Mouse (Mus musculus): Measurements from ENCODE around the gene Sox13. TPM values are rescaled to one million over a fixed set of nuclear protein-coding genes. Genes with fewer than 3 reads are reported as not detected.
A peak's percentile ranks its signal among the peaks of the same experiment; 100 is the strongest.
"Not testable (repeated sequence)": the region's sequence is repeated elsewhere in the genome, so short reads cannot be mapped to it uniquely, and the experiment has no call there.

Sox13 gene
- polyA plus RNA-seq, 1 experiment = 30.1 TPM

DNA sequence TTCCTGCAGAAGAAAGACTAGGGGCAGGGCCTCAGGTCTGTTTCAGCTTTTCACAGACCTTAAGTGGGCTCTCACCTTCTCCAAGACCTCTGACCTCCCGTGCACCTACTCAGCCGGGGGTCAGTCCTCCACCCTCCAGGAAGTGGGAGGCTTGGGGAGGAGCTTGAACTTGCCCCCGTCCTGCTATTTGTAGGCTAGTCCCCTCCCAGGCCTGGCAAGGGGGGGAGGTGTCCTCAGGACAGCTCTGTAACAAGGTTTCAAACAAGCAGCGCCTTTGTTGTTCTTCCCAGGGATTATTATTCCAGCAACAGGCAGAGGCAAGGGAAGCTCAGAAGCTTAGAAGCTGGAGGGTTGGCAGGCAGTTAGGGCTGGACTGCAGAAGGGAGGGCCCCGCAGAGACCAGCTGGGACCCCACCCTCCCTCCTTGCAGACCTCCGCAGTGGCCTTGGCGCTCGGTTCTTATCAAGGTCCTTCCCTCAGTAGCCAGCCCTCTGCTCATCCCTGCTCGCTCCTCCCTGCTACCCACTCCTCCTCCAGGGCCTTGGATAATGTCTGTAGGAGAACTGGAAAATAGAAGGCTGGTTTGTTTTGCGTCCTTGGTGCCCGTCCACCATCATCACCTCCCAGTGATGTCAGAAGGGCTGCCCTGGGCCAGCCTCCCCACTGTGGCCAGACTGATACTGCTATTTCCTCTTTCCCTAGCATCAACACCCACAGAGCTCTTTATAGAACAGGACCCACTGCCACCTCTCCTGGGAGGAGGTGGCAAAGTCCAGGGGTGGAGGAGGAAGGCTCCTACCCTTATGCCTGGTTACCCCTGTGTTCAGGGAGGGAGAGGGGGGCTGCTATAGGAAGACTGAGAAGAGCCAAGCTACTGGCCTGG lies 56.3 kb downstream of the Sox13 start:
- no peak for DNase-seq (ENCODE audit: low spot score)

- no peak for DNase-seq (ENCODE audit: low spot score)
Measured at GRCm38 (mm10) chr1:133366951-133367605, 57.1 kb downstream of the Sox13 start.

DNA sequence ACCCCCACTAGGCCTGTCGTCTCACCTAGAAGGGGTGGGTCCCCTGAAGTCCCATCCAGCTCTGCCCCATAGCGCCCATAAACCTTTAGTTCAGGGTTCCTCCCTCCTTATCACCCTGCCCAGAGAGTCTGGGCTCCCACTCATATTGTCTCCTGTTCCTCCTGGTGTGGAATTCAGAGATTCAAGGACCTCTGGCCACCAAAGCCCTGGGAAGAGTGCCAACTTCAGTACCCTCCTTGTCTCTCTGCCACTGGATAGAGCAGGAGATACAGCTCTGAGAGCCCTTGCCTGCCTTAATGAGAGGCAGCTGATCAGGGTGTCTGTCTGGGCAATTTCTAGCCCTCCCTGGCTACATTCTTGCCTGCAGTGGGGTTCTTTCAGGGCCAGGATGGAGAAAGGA lies 59.3 kb downstream of the Sox13 start:
- DNase-seq (ENCODE audit: low spot score) = no peak

DNA sequence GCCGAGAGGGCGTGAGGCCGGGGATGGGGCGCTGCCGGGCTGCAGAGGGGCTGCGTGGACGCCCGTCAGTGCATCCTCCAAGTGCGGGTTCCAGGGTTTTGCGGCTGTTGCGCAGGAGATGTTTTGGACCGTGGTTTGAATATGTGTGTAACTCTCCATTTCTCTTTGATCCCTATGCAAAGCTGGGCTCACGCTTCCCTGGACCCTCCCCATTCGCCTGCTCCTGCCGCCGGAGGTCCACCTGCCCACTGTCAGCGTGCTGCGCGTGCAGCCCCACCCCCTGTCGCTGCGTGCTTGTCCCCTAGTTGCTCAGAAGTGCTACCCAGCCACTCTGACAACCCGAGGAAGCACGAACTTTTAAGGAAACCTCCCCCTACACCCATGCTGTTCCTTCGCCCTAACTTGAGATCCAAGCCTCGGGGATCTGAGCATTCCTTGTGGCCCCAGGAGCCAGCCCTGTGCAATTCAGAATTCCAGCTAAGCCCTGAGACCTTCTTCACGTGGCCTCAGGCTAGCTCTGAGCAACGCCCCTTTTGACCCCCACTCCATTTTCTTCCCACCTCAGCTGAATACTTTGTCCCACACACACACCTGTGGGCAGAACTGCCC lies 60.1 kb downstream of the Sox13 start:
- no peak for DNase-seq (ENCODE audit: low spot score)

DNA sequence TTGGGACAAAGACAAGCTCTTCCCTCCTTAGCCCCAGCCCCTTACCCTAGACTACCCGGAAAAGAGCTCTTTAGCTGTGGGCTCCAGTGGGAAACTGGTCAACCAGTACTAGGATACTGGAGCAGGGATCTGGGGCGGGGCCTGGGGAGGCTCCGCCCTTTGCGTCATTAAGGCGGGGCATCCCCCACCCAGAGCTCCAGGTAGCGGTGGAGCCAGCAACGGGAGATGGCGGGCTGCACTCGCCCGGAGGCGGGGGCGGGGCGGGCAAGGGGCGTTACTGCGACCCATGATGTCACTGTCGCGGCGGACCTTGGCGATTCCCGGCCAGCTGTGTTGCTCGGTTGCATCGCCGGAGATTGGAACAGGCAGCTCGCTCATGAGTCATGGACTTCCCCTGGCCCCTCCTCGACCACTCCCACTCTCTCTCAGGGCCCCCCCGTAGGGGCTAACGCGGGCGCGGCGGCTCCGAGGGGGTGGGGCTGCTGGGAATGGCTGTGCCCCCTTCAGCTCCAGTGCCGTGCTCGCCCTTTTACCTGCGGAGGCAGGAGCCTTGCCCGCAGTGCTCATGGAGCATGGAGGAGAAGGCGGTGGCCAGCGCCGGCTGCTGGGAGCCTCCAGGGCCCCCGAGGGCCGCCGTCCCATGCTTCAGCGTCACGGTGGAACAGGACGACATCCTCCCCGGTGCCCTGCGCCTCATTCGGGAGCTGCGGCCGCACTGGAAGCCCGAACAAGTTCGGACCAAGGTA lies 60.7 kb downstream of the Sox13 start, which contains the start of gene Etnk2:
Gene Etnk2 (plus strand): TSS at position 297 of the 746 bp plus-strand sequence.
- peak; percentile 45 for DNase-seq (ENCODE audit: low spot score)

DNA sequence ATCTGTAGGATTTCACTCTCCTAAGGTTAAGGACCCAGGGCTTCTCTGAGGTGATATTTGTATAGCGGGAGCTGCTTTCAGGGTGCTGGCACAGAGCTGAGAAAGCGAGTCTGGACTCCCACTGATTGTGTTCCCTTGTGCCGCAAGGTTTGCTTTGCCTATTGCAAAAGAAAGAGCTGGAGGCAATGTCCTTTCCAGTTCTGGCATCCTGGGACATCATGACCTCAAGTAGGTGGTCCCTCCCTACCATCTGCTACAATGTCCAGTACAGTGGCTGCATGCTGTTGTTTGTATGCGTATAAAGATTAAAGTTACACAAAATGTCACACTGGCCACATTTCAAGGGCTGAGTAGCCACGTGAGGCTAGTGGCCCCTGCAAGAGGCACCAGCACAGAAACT lies 62.1 kb downstream of the Sox13 start:
- no peak for DNase-seq (ENCODE audit: low spot score)

GRCm38 (mm10) chr1:133361006-133361405 lies 63.2 kb downstream of the Sox13 start:
- no peak for DNase-seq (ENCODE audit: low spot score)

DNA sequence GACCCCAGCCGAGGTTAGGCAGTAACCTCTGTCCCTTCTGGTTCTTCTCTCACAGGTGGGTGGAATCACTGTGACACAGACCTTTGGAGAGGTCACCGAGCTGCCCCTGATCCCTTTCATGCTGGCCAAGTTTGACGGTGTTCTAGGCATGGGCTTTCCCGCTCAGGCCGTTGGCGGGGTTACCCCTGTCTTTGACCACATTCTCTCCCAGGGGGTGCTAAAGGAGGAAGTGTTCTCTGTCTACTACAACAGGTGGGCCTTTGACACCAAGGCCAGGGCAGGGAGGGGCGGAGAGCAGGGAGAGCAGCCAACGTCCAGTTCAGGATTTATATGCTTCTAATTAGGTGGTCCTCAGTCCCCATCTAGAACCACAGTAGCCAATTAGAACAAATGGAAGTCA lies 67.8 kb downstream of the Sox13 start:
- no peak for DNase-seq (ENCODE audit: low spot score)

DNA sequence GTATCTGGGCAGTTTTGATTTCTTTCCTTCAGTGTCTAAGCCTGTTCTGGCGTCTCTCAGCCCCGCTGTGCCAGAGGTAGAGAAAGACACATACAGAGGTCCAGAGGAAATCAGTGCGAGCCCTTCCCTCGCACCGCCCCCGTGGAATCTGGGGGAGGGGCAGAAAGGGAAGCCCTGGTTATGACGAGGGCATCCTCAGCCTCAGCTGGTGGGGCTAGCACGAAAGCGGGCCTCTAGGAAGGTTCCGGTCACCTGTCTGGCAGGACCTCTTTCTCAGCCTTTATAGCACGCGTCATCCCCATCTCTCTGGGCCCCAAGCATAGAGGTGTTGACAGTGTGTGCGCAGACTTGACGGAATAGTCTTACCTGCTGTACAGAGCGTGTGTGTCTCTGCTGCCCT lies 68.3 kb downstream of the Sox13 start:
- DNase-seq (ENCODE audit: low spot score) = no peak

DNA sequence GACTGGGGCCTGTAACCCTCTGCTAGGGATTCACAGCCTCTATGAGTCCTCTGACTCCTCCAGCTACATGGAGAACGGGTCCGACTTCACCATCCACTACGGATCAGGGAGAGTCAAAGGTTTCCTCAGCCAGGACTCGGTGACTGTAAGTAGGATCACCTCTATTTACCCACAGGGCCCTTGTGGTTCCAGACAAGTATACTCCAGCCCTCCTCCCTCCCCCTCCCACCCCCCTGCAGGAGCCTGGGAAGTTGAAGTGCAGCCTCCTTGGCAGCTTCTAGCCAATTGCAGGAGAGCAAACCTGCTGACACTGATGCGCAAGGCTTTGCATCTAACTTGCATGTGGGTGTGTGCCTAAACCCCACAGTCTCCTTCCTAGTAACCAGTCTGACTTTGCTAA lies 68.7 kb downstream of the Sox13 start:
- DNase-seq (ENCODE audit: low spot score) = no peak

- peak; percentile 51 for DNase-seq (ENCODE audit: low spot score)
Measured at GRCm38 (mm10) chr1:133353371-133353809, 70.8 kb downstream of the Sox13 start.

- no peak for DNase-seq (ENCODE audit: low spot score)
Measured at GRCm38 (mm10) chr1:133351762-133352161, 72.4 kb downstream of the Sox13 start.

DNA sequence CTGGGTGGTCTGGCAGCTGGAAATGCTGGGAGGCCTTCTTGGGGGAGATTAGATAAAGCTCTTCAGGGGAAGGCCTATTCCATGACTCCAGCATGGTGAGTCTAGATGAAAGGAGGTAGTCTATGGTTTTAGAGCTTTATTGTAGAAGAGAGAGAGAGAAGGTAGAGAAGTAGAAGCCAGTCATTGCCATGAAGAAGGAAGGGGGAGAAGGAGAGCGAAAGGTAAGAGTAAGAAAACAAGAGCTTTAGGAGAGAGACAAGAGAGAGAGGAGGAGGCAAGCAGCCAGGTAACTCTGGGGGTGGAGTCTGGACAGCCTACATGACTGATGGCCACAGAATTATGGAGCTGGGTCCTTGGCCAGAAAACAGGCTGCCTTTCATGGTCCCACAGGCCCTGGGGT lies 74.0 kb downstream of the Sox13 start, which contains the start of gene Ren1:
Gene Ren1 (plus strand): TSS at position 301 of the 400 bp plus-strand sequence.
- DNase-seq (ENCODE audit: low spot score) = no peak

DNA sequence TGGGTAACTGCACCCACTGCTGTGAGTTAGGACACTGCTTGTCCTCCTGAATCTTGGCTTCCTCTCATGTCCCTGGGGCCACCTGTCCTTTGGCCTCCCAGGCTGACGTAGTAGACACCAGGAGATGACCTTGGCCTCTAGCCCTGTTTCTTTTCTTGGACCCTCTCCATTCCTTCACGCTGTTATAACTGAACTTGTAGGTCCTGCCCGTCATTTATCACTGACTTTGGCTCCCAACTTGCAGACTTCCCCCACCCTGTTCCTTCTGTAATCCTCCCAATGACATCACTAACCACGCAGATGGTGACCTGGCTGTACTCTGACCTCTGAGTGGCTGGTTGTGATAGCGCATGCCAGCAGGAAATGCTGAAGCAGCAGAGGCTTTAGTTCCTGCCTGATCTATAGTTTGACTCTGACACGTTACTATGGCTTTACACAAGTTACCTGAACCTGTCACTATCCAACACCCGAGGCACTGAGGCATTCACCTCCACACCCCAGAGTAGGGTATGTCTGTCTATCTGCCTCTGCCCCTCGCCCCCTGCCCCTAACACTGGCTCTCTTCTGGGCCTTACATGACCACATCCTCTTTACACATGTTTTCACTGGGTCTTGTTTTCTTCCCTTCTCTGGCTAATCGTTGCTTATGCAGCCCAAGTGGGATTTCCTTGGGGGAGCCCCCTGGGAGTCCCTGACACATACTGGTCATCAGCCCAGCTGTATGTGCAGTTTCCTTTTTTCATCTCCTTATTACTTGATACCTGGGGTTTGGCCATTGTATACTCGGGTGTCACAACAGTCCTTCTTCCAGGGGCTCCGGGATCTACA lies 76.3 kb downstream of the Sox13 start:
- DNase-seq (ENCODE audit: low spot score) = no peak

- DNase-seq (ENCODE audit: low spot score) = no peak
Measured at GRCm38 (mm10) chr1:133347226-133347625, 77.0 kb downstream of the Sox13 start.

DNA sequence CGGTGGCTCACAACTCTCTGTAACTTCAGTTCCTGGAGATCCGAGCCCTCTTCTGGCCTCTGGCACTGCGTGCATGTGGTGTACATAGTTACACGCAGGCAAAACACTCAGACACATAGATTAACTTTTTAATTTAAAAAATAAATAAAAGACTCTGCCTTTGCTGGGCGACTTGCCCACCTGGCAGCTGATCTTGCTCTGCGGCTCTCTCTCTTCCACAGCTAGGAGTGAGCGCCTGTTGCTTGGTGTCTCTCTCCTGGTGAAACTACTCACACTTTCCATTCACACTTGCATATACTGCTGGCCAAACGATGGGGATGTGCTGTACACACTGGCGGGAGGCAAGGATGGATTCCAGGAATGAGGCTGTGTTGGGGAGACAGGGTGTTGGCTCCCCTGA lies 77.6 kb downstream of the Sox13 start:
- no peak for DNase-seq (ENCODE audit: low spot score)

DNA sequence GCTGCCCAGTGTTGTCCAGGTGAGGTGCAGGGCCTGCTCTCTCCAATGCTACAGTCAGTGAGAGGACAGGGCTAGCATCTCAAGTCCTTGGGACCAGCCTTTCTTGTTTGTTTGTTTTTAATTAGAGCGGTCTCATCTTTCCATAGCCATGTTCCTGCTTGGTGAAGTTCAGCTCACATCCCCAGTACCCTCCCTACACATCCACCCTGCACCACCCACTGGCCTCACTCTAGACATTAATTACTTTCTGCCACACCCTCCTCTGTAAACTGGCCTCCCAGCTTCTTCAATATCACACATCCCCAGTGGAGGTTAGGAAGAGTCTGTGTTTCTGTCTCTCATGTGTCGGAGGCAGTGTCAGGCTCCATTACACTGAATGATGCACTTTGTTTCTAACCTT lies 79.8 kb downstream of the Sox13 start:
- DNase-seq (ENCODE audit: low spot score) = no peak

GRCm38 (mm10) chr1:133340403-133340802 lies 83.8 kb downstream of the Sox13 start:
- DNase-seq (ENCODE audit: low spot score) = not testable (repeated sequence)

DNA sequence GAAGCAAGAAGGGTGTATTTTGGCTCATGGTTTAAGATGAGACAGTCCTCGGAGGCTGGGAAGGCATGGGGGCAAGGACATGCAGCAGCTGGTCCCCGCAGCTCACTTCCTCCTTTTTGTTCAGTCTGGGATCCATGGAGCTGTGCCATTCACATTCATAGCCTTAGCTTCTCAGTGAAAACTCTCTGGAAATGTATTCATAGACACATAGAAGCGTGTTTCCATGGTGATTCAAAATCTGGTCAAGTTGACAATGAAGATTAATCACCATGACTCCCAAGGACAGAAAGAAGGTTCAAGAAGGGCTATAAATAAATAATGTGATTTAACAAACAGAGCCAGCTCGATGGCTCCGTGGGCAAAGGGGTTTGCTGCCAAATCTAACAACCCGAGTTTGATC lies 90.2 kb downstream of the Sox13 start:
- no peak for DNase-seq (ENCODE audit: low spot score)

- DNase-seq (ENCODE audit: low spot score) = no peak
Measured at GRCm38 (mm10) chr1:133332656-133333430, 91.3 kb downstream of the Sox13 start.

Data from urinary bladder, adult 2 months (tissue).